ENCODE assay signal across 13 mouse cellular contexts in genomic region chr19:57969766-57970165, GRCm38 (mm10).
DNase-seq lines count a peak whose midpoint lies in the region; ATAC-seq lines count a peak whose summit lies in the region.
"Had no signal": no experiment of that assay in that cellular context is flagged by ENCODE, and none has a peak within 500 bp of the region (broad histone marks: within the 10 kb centered on the region; RNA-seq: fewer than 3 reads in every experiment).

No protein-coding gene starts in this region.

- no peaks in the 10 kb centered on the region for H3K9me3 ChIP-seq in forebrain, embryonic 15.5 days
- no peaks in the 10 kb centered on the region for H3K9me3 ChIP-seq in forebrain, embryonic 12.5 days
- H3K9me3 ChIP-seq in limb, embryonic 10.5 days (replicated peaks): no peaks in the 10 kb centered on the region
- H3K9me3 ChIP-seq: hindbrain, embryonic 15.5 days; megakaryocyte, embryonic 14.5 days had no signal

- no peak overlapping the region for H3K9ac ChIP-seq in forebrain, embryonic 15.5 days (replicated peaks)
- H3K9ac ChIP-seq in forebrain, embryonic 12.5 days: no peak overlapping the region
- H3K9ac ChIP-seq: hindbrain, embryonic 15.5 days had no signal

- H3K4me1 ChIP-seq in forebrain, embryonic 15.5 days: peaks cover 2% of the 10 kb centered on the region; the same call in 1 of the 2 replicates
- no peaks in the 10 kb centered on the region for H3K4me1 ChIP-seq in forebrain, embryonic 12.5 days
- no peaks in the 10 kb centered on the region for H3K4me1 ChIP-seq in limb, embryonic 10.5 days
- H3K4me1 ChIP-seq: hindbrain, embryonic 15.5 days had no signal

- DNase-seq in brain, adult 2 months (ENCODE audit: low read depth, low spot score): peak; percentile 91
- DNase-seq in layer of hippocampus, adult 9-11 months: peak; percentile 52
- peak; percentile 24 for DNase-seq in right cerebral cortex, postnatal 14 days
- DNase-seq in kidney, postnatal 25 days: no peak
- DNase-seq in cerebellum, adult 11-12 months: no peak
- DNase-seq in limb, embryonic 10.5 days (ENCODE audit: low spot score): no peak
- DNase-seq: kidney, adult 9 months; thymus, postnatal 4 days had no signal

- H3K27me3 ChIP-seq in forebrain, embryonic 15.5 days: no peaks in the 10 kb centered on the region
- H3K27me3 ChIP-seq in forebrain, embryonic 12.5 days: no peaks in the 10 kb centered on the region
- no peaks in the 10 kb centered on the region for H3K27me3 ChIP-seq in limb, embryonic 10.5 days (ENCODE audit: low read depth, poor library complexity, severe bottlenecking)
- H3K27me3 ChIP-seq: CH12.LX; hindbrain, embryonic 15.5 days; megakaryocyte, embryonic 14.5 days had no signal

- H3K4me3 ChIP-seq in forebrain, embryonic 15.5 days: no peak overlapping the region
- H3K4me3 ChIP-seq in forebrain, embryonic 12.5 days (replicated peaks): no peak overlapping the region
- no peak overlapping the region for H3K4me3 ChIP-seq in limb, embryonic 10.5 days
- H3K4me3 ChIP-seq: hindbrain, embryonic 15.5 days; megakaryocyte, embryonic 14.5 days had no signal

- ATAC-seq in forebrain, embryonic 15.5 days (replicated peaks): no peak
- ATAC-seq in forebrain, embryonic 12.5 days (ENCODE audit: low FRiP score): no peak

- H3K4me2 ChIP-seq in forebrain, embryonic 15.5 days (replicated peaks): no peak overlapping the region
- no peak overlapping the region for H3K4me2 ChIP-seq in forebrain, embryonic 12.5 days
- H3K4me2 ChIP-seq: hindbrain, embryonic 15.5 days had no signal

- WGBS in forebrain, embryonic 15.5 days: 68% methylated on average over 7 of the region's 7 CpGs
- 86% methylated on average over 7 of the region's 7 CpGs for WGBS in forebrain, embryonic 12.5 days
- WGBS in limb, embryonic 10.5 days: 90% methylated on average over 7 of the region's 7 CpGs

- H3K36me3 ChIP-seq in forebrain, embryonic 15.5 days: no peaks in the 10 kb centered on the region
- H3K36me3 ChIP-seq in forebrain, embryonic 12.5 days (replicated peaks): peaks cover 6% of the 10 kb centered on the region; the same call in 1 of the 2 replicates
- no peaks in the 10 kb centered on the region for H3K36me3 ChIP-seq in limb, embryonic 10.5 days
- H3K36me3 ChIP-seq: hindbrain, embryonic 15.5 days had no signal

- peak overlapping the region; percentile 50 for H3K27ac ChIP-seq in forebrain, embryonic 15.5 days (replicated peaks)
- no peak overlapping the region for H3K27ac ChIP-seq in forebrain, embryonic 12.5 days
- no peak overlapping the region for H3K27ac ChIP-seq in limb, embryonic 10.5 days
- H3K27ac ChIP-seq: hindbrain, embryonic 15.5 days had no signal

Comparison
In these comparisons a context has a peak if more than half of its experiments do, and no peak if none do; other contexts are left out.
1. DNase-seq: peak in brain, adult 2 months (single experiment), layer of hippocampus, adult 9-11 months (single experiment) and right cerebral cortex, postnatal 14 days (single experiment); none in kidney, postnatal 25 days (0 of 2), cerebellum, adult 11-12 months (single experiment) and limb, embryonic 10.5 days (single experiment).